Mouse (Mus musculus): Measurements from ENCODE around the gene Ttll3. TPM values are rescaled to one million over a fixed set of nuclear protein-coding genes. Genes with fewer than 3 reads are reported as not detected.
A peak's percentile ranks its signal among the peaks of the same experiment; 100 is the strongest.

The Ttll3 gene
- total RNA-seq, 2 experiments from 2014 or later: 1.7 to 2.7 TPM

DNA sequence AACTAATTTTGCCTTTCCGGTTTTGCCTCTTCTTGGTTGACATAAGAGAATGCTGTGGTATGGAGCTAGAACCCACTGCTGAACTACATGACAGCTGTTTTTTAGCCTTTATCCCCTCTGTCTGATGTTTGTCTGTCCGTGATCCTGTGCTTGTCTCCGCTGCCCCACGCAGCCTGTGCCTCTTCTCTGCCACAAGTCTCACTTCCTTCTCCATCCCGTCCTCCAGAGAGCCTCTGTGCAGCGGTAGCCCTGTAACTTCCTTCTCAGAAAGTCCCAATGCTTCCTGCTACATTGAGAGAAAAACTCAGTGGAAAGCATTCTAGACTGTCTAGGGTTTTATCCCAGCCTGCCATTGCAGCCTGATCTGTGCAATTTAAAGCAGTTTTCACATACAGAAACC lies 9.8 kb upstream of the Ttll3 start:
- no peak for DNase-seq

DNA sequence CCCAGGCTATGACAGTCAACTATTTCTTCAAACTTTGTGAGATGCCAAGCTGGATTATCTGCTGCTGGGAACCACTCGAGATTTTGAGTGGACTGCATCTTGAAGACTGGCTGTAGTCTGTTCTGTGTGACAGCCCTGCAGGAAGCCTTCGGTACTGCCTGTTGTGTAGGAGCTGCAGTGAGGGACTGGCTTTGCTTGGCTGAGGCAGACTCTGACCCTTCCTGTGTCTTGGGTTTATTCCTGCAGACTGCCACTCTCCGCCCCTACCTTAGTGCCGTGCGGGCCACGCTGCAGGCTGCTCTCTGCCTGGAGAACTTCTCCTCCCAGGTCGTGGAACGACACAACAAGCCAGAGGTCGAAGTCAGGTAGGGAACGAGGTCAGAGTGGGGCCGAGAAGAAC lies 8.6 kb upstream of the Ttll3 start:
- no peak for DNase-seq

DNA sequence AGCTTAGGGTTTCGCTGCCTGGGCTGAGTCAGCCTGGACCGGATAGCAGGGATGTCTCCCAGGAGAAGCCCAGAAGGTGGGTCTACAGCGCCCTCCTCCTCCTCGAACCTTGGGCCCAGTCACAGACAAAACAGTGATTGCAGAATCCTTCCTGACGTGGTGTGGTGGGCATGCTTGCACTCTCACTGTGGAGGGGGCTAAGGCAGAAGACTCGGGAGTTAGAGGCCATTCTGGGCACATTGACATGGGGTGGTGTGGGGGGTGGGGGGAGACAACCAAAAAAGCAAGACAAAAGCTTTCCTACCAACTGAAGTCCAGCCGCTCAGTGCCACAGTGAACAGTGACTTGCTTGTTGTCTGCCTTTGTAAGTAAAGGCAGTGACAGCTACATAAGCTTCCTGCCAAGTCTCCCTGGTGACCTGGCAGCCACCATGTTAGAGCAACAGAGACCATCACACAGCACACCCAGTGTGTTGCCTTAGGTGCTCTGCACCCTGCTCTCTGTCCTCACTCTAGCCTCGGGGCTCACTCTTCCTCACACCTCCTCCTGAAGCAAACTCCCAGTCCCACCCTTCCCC lies 4.6 kb upstream of the Ttll3 start:
- no peak for DNase-seq

GRCm38 (mm10) chr6:113385160-113385714 lies 3.8 kb upstream of the Ttll3 start:
- no peak for DNase-seq

- DNase-seq: no peak
Observed at GRCm38 (mm10) chr6:113386025-113386424, 3.0 kb upstream of the Ttll3 start.

DNA sequence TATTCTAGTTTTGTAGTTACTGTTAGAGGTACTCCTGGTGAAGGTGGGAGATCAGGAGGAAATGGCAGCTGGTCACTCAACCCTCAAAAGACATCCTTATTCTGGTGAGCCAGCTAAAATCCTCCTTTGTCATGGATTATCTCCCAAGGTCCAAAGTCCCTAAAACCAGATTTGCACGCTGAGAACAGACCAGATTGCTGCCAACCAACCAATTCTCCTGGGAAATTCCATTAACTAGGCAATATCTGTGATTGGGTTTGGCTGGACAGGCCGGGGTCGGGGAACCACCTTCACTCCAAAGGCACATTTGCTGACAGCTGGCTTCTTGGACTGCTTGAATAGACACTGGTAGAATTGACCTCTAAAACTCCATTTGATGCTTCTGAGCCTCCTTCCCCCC lies 1.7 kb downstream of the Ttll3 start:
- DNase-seq: no peak

GRCm38 (mm10) chr6:113392015-113392386 lies 2.9 kb downstream of the Ttll3 start:
- no peak for DNase-seq

DNA sequence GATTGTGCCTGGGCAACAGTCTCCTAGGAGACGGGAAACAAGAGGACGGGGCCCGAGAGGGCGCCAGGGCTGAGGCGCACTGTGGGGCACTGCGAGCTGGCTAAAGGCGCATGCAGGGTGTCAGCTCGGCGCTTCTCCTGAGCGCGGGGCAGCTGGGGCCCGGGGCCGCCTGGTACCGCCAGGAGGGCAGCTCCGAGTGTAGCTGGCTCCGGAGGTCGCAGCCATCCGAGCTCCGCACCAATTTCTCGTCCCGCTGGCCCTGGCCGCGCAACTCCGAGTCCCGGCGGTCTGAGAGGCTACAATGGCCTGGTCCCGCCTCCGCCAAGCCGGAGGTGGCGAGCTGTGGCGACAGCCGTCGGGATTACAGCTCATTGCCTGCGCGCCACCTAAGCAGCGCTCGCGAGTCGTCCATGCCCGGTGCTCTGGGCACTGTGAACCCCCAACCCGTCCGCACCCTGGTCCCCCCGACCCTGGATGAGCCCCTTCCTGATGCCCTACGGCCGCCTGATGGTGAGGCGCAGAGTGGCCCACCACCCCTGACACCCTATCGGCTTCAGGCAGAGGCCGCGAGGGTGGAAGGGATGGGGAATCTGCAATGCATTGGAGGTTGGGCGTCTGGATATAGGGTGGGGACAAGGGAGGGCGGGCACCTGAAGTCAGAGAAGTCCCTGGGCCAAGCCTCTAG lies 3.5 kb downstream of the Ttll3 start:
- peak; percentile 63 for DNase-seq

GRCm38 (mm10) chr6:113393951-113394350 lies 4.9 kb downstream of the Ttll3 start:
- no peak for DNase-seq

GRCm38 (mm10) chr6:113394811-113395210 lies 5.8 kb downstream of the Ttll3 start:
- DNase-seq: no peak

DNA sequence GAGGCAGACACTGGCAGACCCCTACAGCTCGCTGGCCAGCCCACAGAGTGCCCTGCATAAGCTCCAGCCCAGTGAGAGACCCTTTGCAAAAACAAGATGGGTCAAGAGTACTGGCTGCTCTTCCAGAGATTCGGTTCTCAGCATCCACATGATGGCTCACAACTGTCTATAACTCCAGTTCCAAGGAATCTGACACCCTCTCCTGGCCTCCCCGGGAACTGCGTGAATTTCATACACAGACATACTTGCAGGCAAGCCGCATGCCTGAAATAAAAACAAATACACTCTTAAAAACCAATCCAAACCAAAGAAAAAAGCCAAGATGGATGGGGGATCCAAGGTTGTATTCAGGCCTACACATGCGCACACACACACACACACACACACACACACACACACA lies 6.4 kb downstream of the Ttll3 start:
- no peak for DNase-seq

DNA sequence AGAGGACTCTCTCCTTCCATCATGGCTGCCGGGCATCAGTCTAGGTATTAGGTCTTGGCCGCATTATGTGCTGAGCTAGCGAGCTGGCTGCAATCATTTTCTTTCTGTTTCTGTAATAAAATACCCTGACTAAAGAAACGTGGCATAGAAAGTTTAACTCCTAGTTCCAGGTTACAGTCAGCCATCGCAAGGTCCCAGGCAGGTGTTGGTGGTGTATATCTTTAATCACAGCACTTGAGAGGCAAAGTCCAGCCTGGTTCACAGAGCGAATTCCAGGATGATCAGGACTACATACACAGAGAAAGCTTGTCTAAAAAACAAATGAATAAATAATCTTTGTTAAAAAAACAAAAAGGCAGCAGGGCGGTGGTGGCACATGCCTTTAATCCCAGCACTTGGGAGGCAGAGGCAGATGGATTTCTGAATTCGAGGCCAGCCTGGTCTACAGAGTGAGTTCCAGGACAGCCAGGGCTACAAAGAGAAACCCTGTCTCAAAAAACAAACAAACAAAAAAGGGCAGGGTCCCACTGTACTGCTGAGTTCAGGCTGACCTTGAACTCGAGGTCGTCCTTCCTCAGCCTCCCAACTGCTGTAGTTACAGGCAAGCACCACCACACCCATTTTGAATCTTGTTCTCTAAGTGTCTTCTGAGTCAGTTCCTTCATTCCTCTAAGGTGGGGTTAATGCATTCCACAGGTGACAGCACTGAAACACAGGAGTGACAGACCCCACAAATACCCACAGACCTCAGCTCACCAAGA lies 7.4 kb downstream of the Ttll3 start:
- no peak for DNase-seq

- no peak for DNase-seq
Observed at GRCm38 (mm10) chr6:113402094-113402493, 13.0 kb downstream of the Ttll3 start.

DNA sequence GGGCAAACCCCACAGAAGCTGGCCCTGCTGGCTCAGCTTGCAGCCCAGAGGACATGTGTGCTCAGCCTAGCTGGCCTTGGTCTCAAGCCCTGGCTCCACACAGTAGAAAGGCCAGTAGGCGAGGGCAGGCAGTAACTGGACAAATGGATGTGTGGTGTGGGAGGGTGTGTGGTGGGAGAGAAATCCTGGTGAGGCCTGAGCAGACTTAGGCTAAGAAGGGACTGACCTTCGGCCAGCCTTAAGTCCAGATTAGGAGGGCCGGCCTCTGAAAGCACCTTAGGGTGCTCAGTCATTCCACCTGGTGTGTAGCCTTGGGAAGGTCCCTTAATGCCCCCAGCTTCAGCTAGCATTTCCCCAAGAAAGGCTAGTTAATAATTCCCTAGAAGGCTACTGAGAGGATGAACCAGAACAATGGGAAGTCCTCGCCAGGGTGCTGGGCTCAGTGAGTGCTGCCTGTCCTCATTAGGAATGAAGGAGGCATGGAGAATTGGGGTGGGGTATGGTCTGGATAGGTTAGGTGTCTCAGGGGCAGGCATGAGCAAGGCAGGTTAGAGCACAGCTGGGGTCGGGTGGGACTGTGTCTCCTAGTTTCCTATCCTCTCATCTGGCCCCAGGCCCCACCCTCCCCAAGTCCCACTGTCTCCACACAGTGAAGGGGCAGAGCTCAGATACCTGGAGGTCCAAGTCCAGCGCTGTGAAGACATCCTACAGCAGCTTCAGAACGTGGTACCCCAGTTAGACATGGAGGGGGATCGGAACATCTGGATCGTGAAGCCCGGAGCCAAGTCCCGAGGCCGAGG lies 15.8 kb downstream of the Ttll3 start:
- no peak for DNase-seq

DNA sequence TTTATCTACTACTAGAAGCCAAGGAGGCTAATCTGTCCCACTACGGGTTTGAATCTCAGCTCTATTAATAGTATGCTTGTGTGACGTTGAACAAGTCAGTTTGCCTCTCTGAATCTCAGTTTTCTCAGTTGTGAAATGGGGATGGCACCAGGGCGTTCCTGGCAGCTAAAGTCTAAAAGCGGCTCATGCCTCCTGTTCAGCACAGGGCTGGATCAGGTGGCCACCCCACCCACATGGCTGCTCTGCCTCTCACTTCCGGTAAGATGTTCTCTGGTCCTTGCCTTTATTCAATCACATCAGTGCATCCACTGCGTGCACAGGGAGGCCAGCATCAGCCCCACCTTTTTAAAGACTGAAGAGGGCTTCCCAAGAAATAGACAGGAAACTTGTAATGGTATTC lies 16.4 kb downstream of the Ttll3 start:
- no peak for DNase-seq

- no peak for DNase-seq
Observed at GRCm38 (mm10) chr6:113406683-113407082, 17.6 kb downstream of the Ttll3 start.

DNA sequence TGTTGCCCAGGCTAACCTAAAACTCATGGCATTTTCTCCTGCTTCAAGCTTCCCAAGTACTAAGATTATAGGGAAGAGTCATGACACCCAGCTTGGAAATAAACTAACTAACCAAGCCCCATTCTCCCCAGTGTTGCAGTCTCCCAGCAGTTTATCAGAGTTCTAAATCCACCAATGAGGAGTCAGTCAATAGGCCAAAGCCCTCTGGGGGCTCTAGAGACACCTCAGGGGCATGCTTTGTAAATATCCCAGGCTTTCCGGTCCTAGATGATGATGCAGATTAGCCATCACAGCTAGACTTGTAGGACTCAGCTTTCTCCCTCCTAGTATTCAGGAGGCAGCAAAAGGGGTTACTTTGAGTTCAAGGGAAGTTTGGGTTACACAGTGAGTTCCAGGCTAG lies 20.9 kb downstream of the Ttll3 start:
- DNase-seq: no peak

- no peak for DNase-seq
Observed at GRCm38 (mm10) chr6:113416416-113416815, 27.4 kb downstream of the Ttll3 start.

DNA sequence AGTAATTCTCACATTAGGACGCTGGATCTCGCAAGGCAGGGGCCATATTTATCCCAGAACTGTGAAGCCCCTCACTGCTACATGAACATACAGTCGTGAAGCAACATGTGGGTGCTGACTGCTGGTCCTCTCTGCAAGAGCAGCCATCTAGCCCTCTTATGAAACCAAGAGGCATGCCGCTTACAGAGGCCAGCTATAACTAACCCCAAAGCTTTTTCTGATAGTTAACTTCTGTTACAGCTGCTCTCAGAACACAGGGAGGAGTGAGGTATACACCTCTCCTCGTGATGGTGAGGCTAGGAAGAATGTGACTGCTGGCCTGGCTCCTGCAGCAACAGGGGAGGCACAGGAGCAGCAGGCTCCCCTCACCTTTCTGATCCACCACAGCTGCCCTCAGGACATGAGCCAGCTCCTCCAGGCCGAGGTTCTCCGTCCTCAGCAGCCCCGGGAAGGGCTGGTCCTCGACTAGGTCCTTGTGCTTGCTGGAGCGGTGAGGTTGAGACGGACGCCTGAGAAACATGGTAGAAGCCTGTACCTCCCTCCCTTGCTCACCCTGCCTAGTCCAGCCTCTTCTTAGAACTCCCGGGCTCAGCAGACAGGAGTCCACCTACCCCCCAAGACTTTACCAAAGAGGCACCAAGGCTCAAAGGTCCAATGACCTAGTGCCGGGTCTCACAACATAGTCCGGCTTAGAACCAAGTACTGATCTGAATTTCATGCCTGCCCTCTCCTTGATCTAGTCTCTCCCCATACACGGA lies 29.6 kb downstream of the Ttll3 start:
- peak; percentile 29 for DNase-seq

DNA sequence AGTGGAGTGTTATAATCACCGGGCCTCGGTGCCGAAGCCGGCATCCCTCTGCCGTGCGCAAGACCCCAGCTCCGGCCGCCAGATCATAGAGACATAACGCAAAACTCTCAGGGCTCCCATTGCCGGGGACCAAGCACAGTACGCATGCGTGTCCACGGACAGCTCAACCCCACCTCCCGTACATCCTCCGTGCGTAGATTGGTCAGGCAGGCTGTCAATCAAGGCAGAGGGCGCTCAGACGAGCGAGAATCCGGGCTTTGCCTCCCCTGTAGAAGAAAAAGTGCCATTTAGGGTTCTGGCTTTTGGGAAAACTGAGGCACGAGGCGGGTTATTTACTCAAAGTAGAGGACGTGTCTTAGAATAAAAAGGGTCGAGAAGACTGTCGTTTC lies 30.1 kb downstream of the Ttll3 start, which contains the start of gene Rpusd3:
TSS of gene Rpusd3 (minus strand) at position 142 of the 389 bp plus-strand sequence.
- DNase-seq: peak; percentile 100

GRCm38 (mm10) chr6:113423000-113423399 lies 33.9 kb downstream of the Ttll3 start:
- DNase-seq: no peak

GRCm38 (mm10) chr6:113424187-113424586 lies 35.1 kb downstream of the Ttll3 start:
- DNase-seq: no peak

All from heart, postnatal 4 days (tissue).